In genomic region chr17:44709516-44710252, GRCm38 (mm10) we compare ENCODE assay signal across 7 mouse cellular contexts.
A peak's percentile ranks its signal among the peaks of the same experiment; 100 is the strongest.
DNase-seq lines count a peak whose midpoint lies in the region; ATAC-seq and TF ChIP-seq lines count a peak whose summit lies in the region.

No protein-coding gene starts in this region.

- H3K9ac ChIP-seq in intestine, embryonic 16.5 days (ENCODE audit: low read depth, low read length): no peak overlapping the region

- H3ac ChIP-seq in myocyte (ENCODE audit: control insufficient read depth, insufficient read length): no peak overlapping the region

- H3K4me2 ChIP-seq in intestine, embryonic 16.5 days (ENCODE audit: low read depth, low read length): no peak overlapping the region
- peak overlapping the region; percentile 70 for H3K4me2 ChIP-seq in myocyte (ENCODE audit: low read depth)

- no peak overlapping the region for H3K4me3 ChIP-seq in intestine, embryonic 16.5 days (ENCODE audit: low read length)
- H3K4me3 ChIP-seq in myocyte: no peak overlapping the region

- DNase-seq in 416B (ENCODE audit: low read depth): peak; percentile 97
- peak; percentile 99 for DNase-seq in NIH3T3 (ENCODE audit: low read depth)
- DNase-seq in gastrocnemius, adult 18-20 months (ENCODE audit: low spot score): peak; percentile 77
- peak; percentile 29 to 53 for DNase-seq in left cerebral cortex, postnatal 36 days (ENCODE audit: low spot score in 2 of 2)
- DNase-seq in cerebellum, postnatal 4 days (ENCODE audit: low spot score in 2 of 2): no peak

- ATAC-seq in intestine, embryonic 16.5 days: peak; percentile 81

- TF ChIP-seq POLR2A in myocyte (IDR thresholded peaks at IDR 0.05; ENCODE audit: insufficient read length, low read depth): no peak

- H3K36me3 ChIP-seq in intestine, embryonic 16.5 days (ENCODE audit: control insufficient read depth, insufficient read depth, low read length): no peaks in the 10 kb centered on the region
- H3K36me3 ChIP-seq in myocyte (ENCODE audit: control insufficient read depth, insufficient read depth): peaks cover 8% of the 10 kb centered on the region

- H3K79me2 ChIP-seq in myocyte (ENCODE audit: control insufficient read depth, insufficient read depth): peaks cover 56% of the 10 kb centered on the region

- H3K4me1 ChIP-seq in intestine, embryonic 16.5 days (ENCODE audit: control insufficient read depth, insufficient read depth, low read length): peaks cover 16% of the 10 kb centered on the region

- 34% methylated on average over 11 of the region's 11 CpGs for WGBS in intestine, embryonic 16.5 days

- H3K27ac ChIP-seq in intestine, embryonic 16.5 days (ENCODE audit: low read length): peak overlapping the region; percentile 64

- intact Hi-C loops in left cerebral cortex, postnatal 36 days (cut with DNase I): no loop called here

- no peaks in the 10 kb centered on the region for H3K27me3 ChIP-seq in intestine, embryonic 16.5 days (replicated peaks; ENCODE audit: control insufficient read depth, insufficient read depth, low read length)
- no peaks in the 10 kb centered on the region for H3K27me3 ChIP-seq in myocyte (ENCODE audit: control insufficient read depth, insufficient read depth, insufficient read length)

- no peaks in the 10 kb centered on the region; the same call in 1 of the 2 replicates for H3K9me3 ChIP-seq in intestine, embryonic 16.5 days (ENCODE audit: control insufficient read depth, low read length)

TF ChIP-seq in myocyte, 11 proteins besides CTCF, POLR2A, EP300 and RAD21:
- TF ChIP-seq MYOD1 (IDR thresholded peaks at IDR 0.05; ENCODE audit: control insufficient read depth in 1 of 3, insufficient read length in 2 of 3, low read depth in 2 of 3): peak in 1 of 3 experiments; percentile 32
- TF ChIP-seq E2F4 (IDR thresholded peaks at IDR 0.05; ENCODE audit: insufficient read depth): no peak
- TF ChIP-seq CEBPB (IDR thresholded peaks at IDR 0.05; ENCODE audit: insufficient read depth, poor library complexity, severe bottlenecking): peak; percentile 100
- peak; percentile 37 for TF ChIP-seq MAX (IDR thresholded peaks at IDR 0.05; ENCODE audit: low read depth)
- no peak for TF ChIP-seq SRF (IDR thresholded peaks at IDR 0.05; ENCODE audit: control insufficient read depth, insufficient read length, low read depth)
TF ChIP-seq in myocyte: peak in this region for 3.

Comparison
In these comparisons a context has a peak if more than half of its experiments do, and no peak if none do; other contexts are left out.
1. DNase-seq: peak in 416B (single experiment), NIH3T3 (single experiment), gastrocnemius, adult 18-20 months (single experiment) and left cerebral cortex, postnatal 36 days (2 of 2); none in cerebellum, postnatal 4 days (0 of 2).